Mouse (Mus musculus): ENCODE measurements around the gene Vps8. TPM values are rescaled to one million over a fixed set of nuclear protein-coding genes. Genes with fewer than 3 reads are reported as not detected.

The Vps8 gene
- polyA plus RNA-seq, 1 experiment, result 15.3 TPM

GRCm38 (mm10) chr16:21604354-21604753, 181.4 kb downstream of the Vps8 start:
- no peak for DNase-seq

GRCm38 (mm10) chr16:21606249-21607020, 183.5 kb downstream of the Vps8 start:
- no peak overlapping the region for H3K27ac ChIP-seq (ENCODE audit: control insufficient read depth, insufficient read depth, low read length)
- WGBS, result 84% methylated on average over 6 of the region's 6 CpGs
- no peak overlapping the region for H3K4me3 ChIP-seq (ENCODE audit: control insufficient read depth, insufficient read depth, low read length)
- TF ChIP-seq CTCF (IDR thresholded peaks at IDR 0.05; ENCODE audit: borderline replicate concordance, control insufficient read depth, extremely low read depth, insufficient read depth, low read length, poor library complexity) (no peak), POLR2A (IDR thresholded peaks at IDR 0.05; ENCODE audit: control insufficient read depth, extremely low read depth, insufficient read depth, low read length, poor library complexity) (no peak)
- H3K36me3 ChIP-seq (ENCODE audit: control insufficient read depth, insufficient read depth, low read length), result no peaks in the 10 kb centered on the region
- H3K4me1 ChIP-seq (replicated peaks; ENCODE audit: control insufficient read depth, insufficient read depth, low read length), result no peaks in the 10 kb centered on the region
- H3K27me3 ChIP-seq (ENCODE audit: control insufficient read depth, insufficient read depth, low read length), result no peaks in the 10 kb centered on the region
- no peak for DNase-seq

More at GRCm38 (mm10) chr16:21604354-21604753, 181.4 kb downstream of the Vps8 start:
- H3K4me3 ChIP-seq (ENCODE audit: control insufficient read depth, insufficient read depth, low read length), result no peak overlapping the region
- 89% methylated on average over 6 of the region's 6 CpGs for WGBS
- no peaks in the 10 kb centered on the region for H3K4me1 ChIP-seq (replicated peaks; ENCODE audit: control insufficient read depth, insufficient read depth, low read length)
- no peaks in the 10 kb centered on the region for H3K36me3 ChIP-seq (ENCODE audit: control insufficient read depth, insufficient read depth, low read length)
- H3K27me3 ChIP-seq (ENCODE audit: control insufficient read depth, insufficient read depth, low read length), result no peaks in the 10 kb centered on the region
- no peak overlapping the region for H3K27ac ChIP-seq (ENCODE audit: control insufficient read depth, insufficient read depth, low read length)
- TF ChIP-seq CTCF (IDR thresholded peaks at IDR 0.05; ENCODE audit: borderline replicate concordance, control insufficient read depth, extremely low read depth, insufficient read depth, low read length, poor library complexity) (no peak), POLR2A (IDR thresholded peaks at IDR 0.05; ENCODE audit: control insufficient read depth, extremely low read depth, insufficient read depth, low read length, poor library complexity) (no peak)

- Histone ChIP-seq H3K36me3 (ENCODE audit: control insufficient read depth, insufficient read depth, low read length) (no peaks in the 10 kb centered on the region), H3K4me3 (ENCODE audit: control insufficient read depth, insufficient read depth, low read length) (no peak overlapping the region), H3K4me1 (replicated peaks; ENCODE audit: control insufficient read depth, insufficient read depth, low read length) (no peaks in the 10 kb centered on the region), H3K27ac (ENCODE audit: control insufficient read depth, insufficient read depth, low read length) (no peak overlapping the region), H3K27me3 (ENCODE audit: control insufficient read depth, insufficient read depth, low read length) (no peaks in the 10 kb centered on the region)
- no peak for DNase-seq
- 37% methylated on average over 8 of the region's 8 CpGs for WGBS
- no peak for TF ChIP-seq POLR2A (IDR thresholded peaks at IDR 0.05; ENCODE audit: control insufficient read depth, extremely low read depth, insufficient read depth, low read length, poor library complexity)
- TF ChIP-seq CTCF (IDR thresholded peaks at IDR 0.05; ENCODE audit: borderline replicate concordance, control insufficient read depth, extremely low read depth, insufficient read depth, low read length, poor library complexity), result no peak
Observed at GRCm38 (mm10) chr16:21607021-21607650, 184.2 kb downstream of the Vps8 start.

GRCm38 (mm10) chr16:21607651-21608040, 184.7 kb downstream of the Vps8 start:
- Histone ChIP-seq H3K4me3 (ENCODE audit: control insufficient read depth, insufficient read depth, low read length) (no peak overlapping the region), H3K27me3 (ENCODE audit: control insufficient read depth, insufficient read depth, low read length) (no peaks in the 10 kb centered on the region), H3K36me3 (ENCODE audit: control insufficient read depth, insufficient read depth, low read length) (no peaks in the 10 kb centered on the region), H3K27ac (ENCODE audit: control insufficient read depth, insufficient read depth, low read length) (no peak overlapping the region), H3K4me1 (replicated peaks; ENCODE audit: control insufficient read depth, insufficient read depth, low read length) (no peaks in the 10 kb centered on the region)
- TF ChIP-seq CTCF (IDR thresholded peaks at IDR 0.05; ENCODE audit: borderline replicate concordance, control insufficient read depth, extremely low read depth, insufficient read depth, low read length, poor library complexity), result no peak
- no peak for TF ChIP-seq POLR2A (IDR thresholded peaks at IDR 0.05; ENCODE audit: control insufficient read depth, extremely low read depth, insufficient read depth, low read length, poor library complexity)
- no peak for DNase-seq
- WGBS, result 71% methylated on average over 5 of the region's 5 CpGs

- H3K4me3 ChIP-seq (ENCODE audit: control insufficient read depth, insufficient read depth, low read length), result no peak overlapping the region
- no peak for TF ChIP-seq CTCF (IDR thresholded peaks at IDR 0.05; ENCODE audit: borderline replicate concordance, control insufficient read depth, extremely low read depth, insufficient read depth, low read length, poor library complexity)
- TF ChIP-seq POLR2A (IDR thresholded peaks at IDR 0.05; ENCODE audit: control insufficient read depth, extremely low read depth, insufficient read depth, low read length, poor library complexity), result no peak
- no peaks in the 10 kb centered on the region for H3K27me3 ChIP-seq (ENCODE audit: control insufficient read depth, insufficient read depth, low read length)
- no peak for DNase-seq
- H3K4me1 ChIP-seq (replicated peaks; ENCODE audit: control insufficient read depth, insufficient read depth, low read length), result no peaks in the 10 kb centered on the region
- WGBS, result 95% methylated on average over 10 of the region's 10 CpGs
- no peak overlapping the region for H3K27ac ChIP-seq (ENCODE audit: control insufficient read depth, insufficient read depth, low read length)
- H3K36me3 ChIP-seq (ENCODE audit: control insufficient read depth, insufficient read depth, low read length), result no peaks in the 10 kb centered on the region
Observed at GRCm38 (mm10) chr16:21608176-21608865, 185.4 kb downstream of the Vps8 start.

GRCm38 (mm10) chr16:21610473-21610872, 187.6 kb downstream of the Vps8 start:
- H3K27me3 ChIP-seq (ENCODE audit: control insufficient read depth, insufficient read depth, low read length), result no peaks in the 10 kb centered on the region
- H3K27ac ChIP-seq (ENCODE audit: control insufficient read depth, insufficient read depth, low read length), result no peak overlapping the region
- no peaks in the 10 kb centered on the region for H3K4me1 ChIP-seq (replicated peaks; ENCODE audit: control insufficient read depth, insufficient read depth, low read length)
- no peak for DNase-seq
- no peak for TF ChIP-seq CTCF (IDR thresholded peaks at IDR 0.05; ENCODE audit: borderline replicate concordance, control insufficient read depth, extremely low read depth, insufficient read depth, low read length, poor library complexity)
- TF ChIP-seq POLR2A (IDR thresholded peaks at IDR 0.05; ENCODE audit: control insufficient read depth, extremely low read depth, insufficient read depth, low read length, poor library complexity), result no peak
- H3K36me3 ChIP-seq (ENCODE audit: control insufficient read depth, insufficient read depth, low read length), result no peaks in the 10 kb centered on the region
- 96% methylated on average over 4 of the region's 4 CpGs for WGBS
- no peak overlapping the region for H3K4me3 ChIP-seq (ENCODE audit: control insufficient read depth, insufficient read depth, low read length)
